Mouse (Mus musculus) heart, embryonic 12.5 days (tissue): Measurements from ENCODE around the gene Psmc6. TPM values are rescaled to one million over a fixed set of nuclear protein-coding genes. Genes with fewer than 3 reads are reported as not detected.

Experiments used
- polyA plus RNA-seq: library from polyadenylated mRNA; unstranded; fragments of >200 nt; fragmentation: Nextera tagmentation; extraction: Ambion mirVana; gene quantifications from 2 replicates; pipeline ENCODE4 v1.2.1, GENCODE M21; 2016

The Psmc6 gene
- polyA plus RNA-seq, 1 experiment from 2014 or later, result 134 TPM

Other genes with a start within 250 kb of the Psmc6 start
- 6.6 and 8.5 TPM in 2 replicates for gene Gpr137c, start 110.1 kb upstream of the Psmc6 start, polyA plus RNA-seq
- gene Txndc16, start 109.5 kb upstream of the Psmc6 start, polyA plus RNA-seq, result 13.9 and 15.3 TPM in 2 replicates
- 53.7 and 58.6 TPM in 2 replicates for gene Ero1l, start 11.0 kb upstream of the Psmc6 start, polyA plus RNA-seq
- 48.6 and 53.9 TPM in 2 replicates for gene Styx, start 21.3 kb downstream of the Psmc6 start, polyA plus RNA-seq
- gene Gnpnat1, start 75.1 kb downstream of the Psmc6 start, polyA plus RNA-seq, result 30.5 and 33.0 TPM in 2 replicates
- 191 and 206 TPM in 2 replicates for gene Fermt2, start 200.3 kb downstream of the Psmc6 start, polyA plus RNA-seq